Mouse (Mus musculus) spleen, adult 2 months (tissue): ENCODE measurements around the gene Xrcc4. TPM values are rescaled to one million over a fixed set of nuclear protein-coding genes. Genes with fewer than 3 reads are reported as not detected.
"Not testable (repeated sequence)": the region's sequence is repeated elsewhere in the genome, so short reads cannot be mapped to it uniquely, and the experiment has no call there.

Experiments used
- DNase-seq, 2 experiments: peaks; one replicate each; pipeline versions ENCODE4 v3.0.0 to v3.0.0-alpha.2; 2012 to 2021; ENCODE audit warnings: low spot score in 2 of 2, low read depth in 1 of 2
- H3K27ac ChIP-seq: fragments of 200-500 bp; 2 replicates; pipeline ENCODE4 v1.5.1; 2012; ENCODE audit warnings: low read length, inconsistent platforms; ENCODE audit not compliant: insufficient read depth
- H3K27me3 ChIP-seq: fragments of 200-500 bp; 2 replicates; pipeline ENCODE4 v1.6.1; 2012; ENCODE audit warnings: mild to moderate bottlenecking, moderate library complexity, low read length, inconsistent platforms; ENCODE audit not compliant: control insufficient read depth, insufficient read depth
- H3K36me3 ChIP-seq: fragments of 200-500 bp; 2 replicates; pipeline ENCODE4 v1.6.1; 2012; ENCODE audit warnings: mild to moderate bottlenecking, low read length, inconsistent platforms; ENCODE audit not compliant: control insufficient read depth, insufficient read depth
- H3K4me1 ChIP-seq: fragments of 200-500 bp; 2 replicates; pipeline ENCODE4 v1.6.1; 2011; ENCODE audit warnings: inconsistent platforms; ENCODE audit not compliant: control insufficient read depth, insufficient read depth, insufficient read length
- H3K4me3 ChIP-seq: fragments of 200-500 bp; 2 replicates; pipeline ENCODE4 v1.5.1; 2011; ENCODE audit warnings: mild to moderate bottlenecking, inconsistent platforms; ENCODE audit not compliant: insufficient read depth, insufficient read length; ENCODE audit errors: extremely low read depth
- CTCF ChIP-seq: fragments of 200-500 bp; IDR thresholded peaks from 2 replicates; pipeline ENCODE4 v1.5.1; 2011; ENCODE audit warnings: mild to moderate bottlenecking, inconsistent platforms; ENCODE audit not compliant: insufficient read depth, insufficient read length, insufficient replicate concordance; ENCODE audit errors: extremely low read depth
- POLR2A ChIP-seq: fragments of 200-500 bp; IDR thresholded peaks from 2 replicates; pipeline ENCODE4 v1.6.1; 2011; ENCODE audit warnings: low read depth, low read length, inconsistent platforms
- WGBS: fragments of 180-500 bp; shearing (Covaris S2); methylation state at CpG from one replicate; pipeline ENCODE4 v1.1.7; 2018; 5-methylcytosine and 5-hydroxymethylcytosine counted together
- polyA plus RNA-seq: library from polyadenylated mRNA; depleted of rRNA; stranded (reverse); fragments of >200 nt; gene quantifications from 2 replicates; pipeline ENCODE4 v1.2.3, GENCODE M21; 2012

Gene Xrcc4
- polyA plus RNA-seq, 1 experiment = 0.28 TPM

GRCm38 (mm10) chr13:89766551-89766950 is 322.9 kb downstream of the Xrcc4 start:
- TF ChIP-seq CTCF (no peak), POLR2A (no peak)
- 35% methylated on average over 1 of the region's 1 CpGs for WGBS
- no peak overlapping the region for H3K4me3 ChIP-seq
- DNase-seq = no peak
- H3K27ac ChIP-seq = no peak overlapping the region
- no peaks in the 10 kb centered on the region for H3K27me3 ChIP-seq
- no peaks in the 10 kb centered on the region; the same call in 1 of the 2 replicates for H3K4me1 ChIP-seq
- H3K36me3 ChIP-seq = no peaks in the 10 kb centered on the region

GRCm38 (mm10) chr13:89765966-89766365 is 323.4 kb downstream of the Xrcc4 start:
- H3K4me1 ChIP-seq = no peaks in the 10 kb centered on the region; the same call in 1 of the 2 replicates
- no peak overlapping the region for H3K27ac ChIP-seq
- no peak overlapping the region for H3K4me3 ChIP-seq
- WGBS = 62% methylated on average over 3 of the region's 3 CpGs
- TF ChIP-seq CTCF = no peak
- no peak for TF ChIP-seq POLR2A
- no peak for DNase-seq
- no peaks in the 10 kb centered on the region for H3K36me3 ChIP-seq
- H3K27me3 ChIP-seq = no peaks in the 10 kb centered on the region

GRCm38 (mm10) chr13:89762339-89762738 is 327.1 kb downstream of the Xrcc4 start:
- Histone ChIP-seq H3K27ac (no peak overlapping the region), H3K36me3 (no peaks in the 10 kb centered on the region), H3K4me3 (no peak overlapping the region), H3K27me3 (no peaks in the 10 kb centered on the region), H3K4me1 (no peaks in the 10 kb centered on the region; the same call in 1 of the 2 replicates)
- DNase-seq = no peak
- WGBS = 78% methylated on average over 3 of the region's 3 CpGs
- TF ChIP-seq POLR2A (no peak), CTCF (no peak)

GRCm38 (mm10) chr13:89756347-89756746 is 333.1 kb downstream of the Xrcc4 start:
- Histone ChIP-seq H3K36me3 (no peaks in the 10 kb centered on the region), H3K4me1 (no peaks in the 10 kb centered on the region), H3K27ac (no peak overlapping the region), H3K27me3 (no peaks in the 10 kb centered on the region), H3K4me3 (no peak overlapping the region)
- no peak for TF ChIP-seq CTCF
- no peak for TF ChIP-seq POLR2A
- no peak for DNase-seq

- H3K27me3 ChIP-seq, DNase-seq, H3K4me3 ChIP-seq, H3K27ac ChIP-seq, H3K4me1 ChIP-seq, H3K36me3 ChIP-seq: not testable (repeated sequence)
- 37% methylated on average over 3 of the region's 3 CpGs for WGBS
Observed at GRCm38 (mm10) chr13:89750562-89750961, 338.8 kb downstream of the Xrcc4 start.

- DNase-seq = no peak
- H3K4me3 ChIP-seq = no peak overlapping the region
- H3K27me3 ChIP-seq = peaks cover 14% of the 10 kb centered on the region
- no peak overlapping the region for H3K27ac ChIP-seq
- 39% methylated on average over 8 of the region's 8 CpGs for WGBS
- no peaks in the 10 kb centered on the region for H3K36me3 ChIP-seq
- TF ChIP-seq CTCF (no peak), POLR2A (no peak)
- peaks cover 2% of the 10 kb centered on the region; the same call in 1 of the 2 replicates for H3K4me1 ChIP-seq
Observed at GRCm38 (mm10) chr13:89743201-89743600, 346.2 kb downstream of the Xrcc4 start.

GRCm38 (mm10) chr13:89742686-89743200 is 346.7 kb downstream of the Xrcc4 start:
- Histone ChIP-seq H3K4me1 (peaks cover 2% of the 10 kb centered on the region; the same call in 1 of the 2 replicates), H3K27me3 (peaks cover 14% of the 10 kb centered on the region), H3K27ac (no peak overlapping the region), H3K4me3 (no peak overlapping the region), H3K36me3 (no peaks in the 10 kb centered on the region)
- no peak for DNase-seq
- 16% methylated on average over 15 of the region's 15 CpGs for WGBS
- TF ChIP-seq POLR2A = no peak
- no peak for TF ChIP-seq CTCF
